Mouse (Mus musculus): ENCODE data around the gene Arhgdib. TPM values are rescaled to one million over a fixed set of nuclear protein-coding genes. Genes with fewer than 3 reads are reported as not detected.
"Not testable (repeated sequence)": the region's sequence is repeated elsewhere in the genome, so short reads cannot be mapped to it uniquely, and the experiment has no call there.

Gene Arhgdib
- polyA plus RNA-seq, 1 experiment from 2014 or later, result 57.9 TPM

DNA sequence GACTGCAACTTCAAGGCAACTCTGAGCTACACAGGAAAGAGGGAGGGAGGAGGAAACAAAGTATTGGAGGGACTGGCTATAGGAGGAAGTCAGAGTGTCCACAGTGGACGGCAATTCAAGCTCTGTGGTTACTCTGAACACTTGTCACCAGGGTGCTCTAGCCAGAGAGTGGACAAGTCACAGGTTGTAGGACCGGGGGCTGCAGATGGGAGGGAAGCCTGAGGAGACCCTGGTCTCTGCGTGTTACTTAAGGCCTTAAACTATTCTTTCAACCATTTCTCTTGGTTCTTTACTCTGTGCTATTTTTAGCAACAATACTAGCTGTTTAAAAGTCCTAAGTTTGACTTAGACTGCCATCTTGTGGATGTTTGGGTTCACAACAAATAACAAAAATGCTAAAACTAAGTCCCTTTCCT, 38.6 kb upstream of the Arhgdib start:
- DNase-seq (ENCODE audit: low spot score), result peak; percentile 75
- H3K4me2 ChIP-seq (ENCODE audit: low read length), result no peak overlapping the region
- no peaks in the 10 kb centered on the region for H3K9me3 ChIP-seq (ENCODE audit: control insufficient read depth, low read length)
- peak overlapping the region; percentile 24; the same call in 1 of the 2 replicates for H3K27ac ChIP-seq (ENCODE audit: low read depth)
- no peaks in the 10 kb centered on the region for H3K36me3 ChIP-seq (ENCODE audit: control insufficient read depth, insufficient read depth, low read length)
- no peaks in the 10 kb centered on the region for H3K27me3 ChIP-seq (replicated peaks; ENCODE audit: control insufficient read depth, insufficient read depth, low read length)
- ATAC-seq (replicated peaks; ENCODE audit: low FRiP score, low TSS enrichment, low read depth), result peak; percentile 74
- H3K9ac ChIP-seq (ENCODE audit: low read length), result no peak overlapping the region
- 0 out of 2 replicates have a peak, but pooled peaks cover 8% of the 10 kb centered on the region for H3K4me1 ChIP-seq (replicated peaks; ENCODE audit: control insufficient read depth, insufficient read depth, low read length)
- no peak overlapping the region for H3K4me3 ChIP-seq (ENCODE audit: low read depth, low read length)
- 31% methylated on average over 3 of the region's 3 CpGs for WGBS

DNA sequence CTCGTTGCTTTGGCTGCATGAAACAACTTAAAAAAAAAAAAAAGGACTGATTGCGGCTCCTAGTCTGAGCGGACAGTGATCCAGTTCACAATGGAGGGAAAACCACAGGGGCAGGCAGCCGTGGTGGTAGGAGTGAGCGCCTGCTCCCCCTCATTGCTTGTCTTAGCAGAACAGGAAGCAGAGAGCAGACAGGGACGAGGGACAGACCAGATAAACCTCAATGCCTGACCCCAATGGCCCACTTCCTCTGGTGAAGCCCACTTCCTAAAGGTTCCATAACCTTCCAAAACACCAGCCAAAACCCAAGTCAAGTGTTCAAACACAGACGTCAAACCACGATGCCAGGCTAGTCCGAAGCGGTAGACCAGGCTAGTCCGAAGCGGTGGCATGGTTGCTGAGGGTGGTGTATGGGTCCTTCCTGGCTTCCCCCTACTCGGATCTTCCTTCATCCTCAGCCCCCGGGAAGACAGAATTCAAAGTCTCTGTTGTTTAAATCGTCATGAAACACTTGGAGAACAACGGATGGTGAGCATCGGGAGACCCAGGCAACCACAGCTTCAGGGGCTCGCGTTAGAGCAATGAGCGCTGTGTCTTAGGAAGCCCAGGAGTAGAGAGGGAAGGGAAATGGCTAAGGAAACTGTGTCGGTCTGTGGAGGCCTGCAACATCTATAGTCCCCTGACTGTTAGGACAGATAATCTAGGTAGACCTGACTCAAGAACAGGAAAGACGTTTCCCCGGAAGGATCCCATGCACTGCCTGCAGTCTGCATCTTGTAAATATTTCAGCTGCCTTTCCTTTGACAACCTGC, 37.8 kb upstream of the Arhgdib start:
- Histone ChIP-seq H3K36me3 (ENCODE audit: control insufficient read depth, insufficient read depth, low read length) (no peaks in the 10 kb centered on the region), H3K4me2 (ENCODE audit: low read length) (no peak overlapping the region), H3K9me3 (ENCODE audit: control insufficient read depth, low read length) (no peaks in the 10 kb centered on the region), H3K27me3 (replicated peaks; ENCODE audit: control insufficient read depth, insufficient read depth, low read length) (no peaks in the 10 kb centered on the region), H3K4me1 (replicated peaks; ENCODE audit: control insufficient read depth, insufficient read depth, low read length) (0 out of 2 replicates have a peak, but pooled peaks cover 5% of the 10 kb centered on the region), H3K27ac (ENCODE audit: low read depth) (0 out of 2 replicates have a peak overlapping the region, but pooled peaks have one; percentile 24), H3K9ac (ENCODE audit: low read length) (no peak overlapping the region), H3K4me3 (ENCODE audit: low read depth, low read length) (no peak overlapping the region)
- 76% methylated on average over 23 of the region's 23 CpGs for WGBS
- ATAC-seq (replicated peaks; ENCODE audit: low FRiP score, low TSS enrichment, low read depth) (no peak), DNase-seq (ENCODE audit: low spot score) (no peak)

- not testable (repeated sequence) for H3K9me3 ChIP-seq (ENCODE audit: control insufficient read depth, low read length); H3K4me1 ChIP-seq (replicated peaks; ENCODE audit: control insufficient read depth, insufficient read depth, low read length); DNase-seq (ENCODE audit: low spot score); H3K36me3 ChIP-seq (ENCODE audit: control insufficient read depth, insufficient read depth, low read length); H3K27ac ChIP-seq (ENCODE audit: low read depth); H3K27me3 ChIP-seq (replicated peaks; ENCODE audit: control insufficient read depth, insufficient read depth, low read length); H3K4me3 ChIP-seq (ENCODE audit: low read depth, low read length); H3K4me2 ChIP-seq (ENCODE audit: low read length); H3K9ac ChIP-seq (ENCODE audit: low read length)
- WGBS, result 25% methylated on average over 4 of the region's 4 CpGs
- 0 out of 2 replicates have a peak, but pooled peaks have one; percentile 64 for ATAC-seq (replicated peaks; ENCODE audit: low FRiP score, low TSS enrichment, low read depth)
These were observed 27.2 kb upstream of the Arhgdib start for GRCm38 (mm10) chr6:136968877-136969276.

DNA sequence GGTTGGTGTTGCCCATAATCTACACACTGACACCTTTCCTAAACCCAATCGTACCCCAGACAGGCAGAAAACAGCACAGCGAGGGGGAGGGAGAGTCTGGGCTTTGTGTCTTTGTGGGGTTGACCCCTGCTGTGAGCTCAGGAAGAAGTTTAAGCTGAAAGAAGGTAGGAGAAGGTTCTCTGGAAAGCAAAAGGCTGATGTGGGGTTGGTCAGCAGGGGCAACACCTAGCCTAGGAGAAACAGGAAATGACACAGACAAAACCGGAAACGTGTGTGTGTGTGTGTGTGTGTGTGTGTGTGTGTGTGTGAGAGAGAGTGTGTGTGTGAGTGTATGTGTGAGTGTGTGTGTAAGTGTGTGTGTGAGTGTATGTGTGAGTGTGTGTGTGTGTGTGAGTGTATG, 25.8 kb upstream of the Arhgdib start:
- H3K36me3 ChIP-seq (ENCODE audit: control insufficient read depth, insufficient read depth, low read length), result no peaks in the 10 kb centered on the region
- no peak overlapping the region for H3K9ac ChIP-seq (ENCODE audit: low read length)
- DNase-seq (ENCODE audit: low spot score) (peak; percentile 47), ATAC-seq (replicated peaks; ENCODE audit: low FRiP score, low TSS enrichment, low read depth) (no peak)
- H3K9me3 ChIP-seq (ENCODE audit: control insufficient read depth, low read length), result no peaks in the 10 kb centered on the region
- H3K4me1 ChIP-seq (replicated peaks; ENCODE audit: control insufficient read depth, insufficient read depth, low read length), result peaks cover 4% of the 10 kb centered on the region; the same call in 1 of the 2 replicates
- 68% methylated on average over 4 of the region's 4 CpGs for WGBS
- no peak overlapping the region for H3K4me2 ChIP-seq (ENCODE audit: low read length)
- H3K27me3 ChIP-seq (replicated peaks; ENCODE audit: control insufficient read depth, insufficient read depth, low read length), result no peaks in the 10 kb centered on the region
- H3K4me3 ChIP-seq (ENCODE audit: low read depth, low read length), result no peak overlapping the region
- H3K27ac ChIP-seq (ENCODE audit: low read depth), result no peak overlapping the region

DNA sequence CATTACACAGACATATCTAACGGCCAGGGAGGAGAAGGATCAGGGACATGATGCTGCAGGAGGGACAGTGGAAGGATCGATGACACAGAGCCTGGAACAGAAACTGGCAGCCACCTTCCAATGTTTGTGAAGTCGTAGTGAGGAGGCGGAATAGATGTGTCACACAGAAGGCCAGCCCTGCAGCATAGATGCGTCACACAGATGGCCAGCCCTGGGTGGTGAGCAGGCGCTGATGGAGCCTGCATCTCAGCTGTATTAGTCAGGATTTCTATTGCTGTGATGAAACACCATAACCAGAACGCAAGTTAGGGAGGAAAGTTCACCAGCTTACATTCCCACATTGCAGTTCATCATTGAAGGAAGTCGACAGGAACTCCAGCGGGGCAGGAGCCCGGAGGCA, 24.2 kb upstream of the Arhgdib start:
- 64% methylated on average over 10 of the region's 10 CpGs for WGBS
- no peak for ATAC-seq (replicated peaks; ENCODE audit: low FRiP score, low TSS enrichment, low read depth)
- H3K36me3 ChIP-seq (ENCODE audit: control insufficient read depth, insufficient read depth, low read length), result no peaks in the 10 kb centered on the region
- H3K4me3 ChIP-seq (ENCODE audit: low read depth, low read length), result no peak overlapping the region
- no peak overlapping the region for H3K27ac ChIP-seq (ENCODE audit: low read depth)
- H3K4me1 ChIP-seq (replicated peaks; ENCODE audit: control insufficient read depth, insufficient read depth, low read length), result peaks cover 4% of the 10 kb centered on the region; the same call in 1 of the 2 replicates
- no peaks in the 10 kb centered on the region for H3K27me3 ChIP-seq (replicated peaks; ENCODE audit: control insufficient read depth, insufficient read depth, low read length)
- H3K9ac ChIP-seq (ENCODE audit: low read length), result no peak overlapping the region
- H3K4me2 ChIP-seq (ENCODE audit: low read length), result no peak overlapping the region
- no peaks in the 10 kb centered on the region for H3K9me3 ChIP-seq (ENCODE audit: control insufficient read depth, low read length)
- DNase-seq (ENCODE audit: low spot score), result peak; percentile 44

DNA sequence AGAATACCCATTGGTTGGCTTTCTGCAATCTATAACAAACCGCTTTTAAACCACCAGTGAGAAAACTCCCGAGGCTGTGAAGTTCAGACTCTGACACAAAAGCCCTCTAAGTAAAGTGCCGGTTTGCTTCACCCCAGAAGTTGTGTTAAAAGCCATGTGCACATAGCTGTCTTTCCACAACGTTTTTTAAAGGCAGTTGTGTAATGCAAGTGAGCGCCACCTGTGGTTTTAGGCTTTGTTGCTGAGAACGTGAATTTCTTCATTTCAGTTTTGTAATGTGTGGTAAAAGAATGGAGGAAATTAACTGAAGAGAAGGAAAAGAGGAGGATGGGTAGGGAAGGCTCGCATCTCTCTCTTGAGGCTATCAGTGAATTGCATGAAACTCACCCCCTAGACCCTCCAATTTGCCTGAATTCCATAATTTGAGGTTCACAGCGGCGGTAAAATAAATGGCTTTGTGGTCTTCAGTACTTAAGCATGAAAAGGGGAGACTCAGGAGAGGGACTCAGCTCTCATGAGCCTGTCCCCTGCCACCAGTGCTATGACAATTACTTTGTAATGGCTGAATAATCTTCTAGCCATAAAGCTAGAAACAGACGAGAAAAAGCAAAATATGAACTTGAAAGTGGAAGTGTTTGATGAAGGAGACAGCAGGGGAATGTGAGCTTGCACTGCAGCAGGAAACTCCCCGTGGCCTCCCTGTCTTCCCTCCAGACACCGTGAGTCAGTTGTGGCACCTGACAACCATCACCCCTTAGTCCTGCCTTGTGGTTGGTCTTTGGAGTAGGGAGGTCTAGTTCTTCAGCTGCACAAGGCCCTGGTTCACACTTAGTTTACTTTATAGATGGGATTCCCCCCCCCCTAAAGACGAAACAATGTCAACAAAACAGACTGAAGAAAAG, 23.2 kb upstream of the Arhgdib start:
- H3K4me2 ChIP-seq (ENCODE audit: low read length), result no peak overlapping the region
- H3K4me3 ChIP-seq (ENCODE audit: low read depth, low read length), result no peak overlapping the region
- DNase-seq (ENCODE audit: low spot score) (peak; percentile 43), ATAC-seq (replicated peaks; ENCODE audit: low FRiP score, low TSS enrichment, low read depth) (no peak)
- H3K4me1 ChIP-seq (replicated peaks; ENCODE audit: control insufficient read depth, insufficient read depth, low read length), result peaks cover 4% of the 10 kb centered on the region; the same call in 1 of the 2 replicates
- no peaks in the 10 kb centered on the region for H3K36me3 ChIP-seq (ENCODE audit: control insufficient read depth, insufficient read depth, low read length)
- H3K27me3 ChIP-seq (replicated peaks; ENCODE audit: control insufficient read depth, insufficient read depth, low read length), result no peaks in the 10 kb centered on the region
- H3K9ac ChIP-seq (ENCODE audit: low read length), result no peak overlapping the region
- H3K9me3 ChIP-seq (ENCODE audit: control insufficient read depth, low read length), result no peaks in the 10 kb centered on the region
- H3K27ac ChIP-seq (ENCODE audit: low read depth), result no peak overlapping the region
- WGBS, result 61% methylated on average over 13 of the region's 13 CpGs

DNA sequence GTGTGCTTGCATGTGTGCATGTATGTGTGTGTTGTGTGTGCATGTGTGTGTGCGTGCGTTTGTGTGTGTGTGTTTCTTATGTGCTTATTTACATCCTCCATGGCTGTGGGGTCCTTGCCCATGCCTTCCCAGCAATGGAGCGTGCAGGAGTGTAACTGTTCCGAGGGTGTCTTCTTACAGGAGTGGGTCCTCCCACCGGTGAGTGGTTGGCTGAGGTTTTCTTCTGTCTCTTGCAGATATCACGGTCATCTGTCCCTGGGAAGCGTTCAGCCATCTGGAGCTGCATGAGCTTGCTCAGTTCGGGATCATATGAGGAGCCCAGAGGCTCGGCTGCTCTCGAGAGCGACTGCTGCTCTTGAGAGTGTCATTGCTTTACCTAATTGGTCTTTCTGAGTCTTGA, 21.3 kb upstream of the Arhgdib start:
- no peak overlapping the region for H3K4me3 ChIP-seq (ENCODE audit: low read depth, low read length)
- whole genome bisulfite sequencing, result 77% methylated on average over 11 of the region's 11 CpGs
- H3K4me2 ChIP-seq (ENCODE audit: low read length), result no peak overlapping the region
- no peaks in the 10 kb centered on the region for H3K27me3 ChIP-seq (replicated peaks; ENCODE audit: control insufficient read depth, insufficient read depth, low read length)
- H3K9ac ChIP-seq (ENCODE audit: low read length), result no peak overlapping the region
- no peaks in the 10 kb centered on the region for H3K36me3 ChIP-seq (ENCODE audit: control insufficient read depth, insufficient read depth, low read length)
- 0 out of 2 replicates have a peak, but pooled peaks cover 7% of the 10 kb centered on the region for H3K4me1 ChIP-seq (replicated peaks; ENCODE audit: control insufficient read depth, insufficient read depth, low read length)
- DNase-seq (ENCODE audit: low spot score) (peak; percentile 47), ATAC-seq (replicated peaks; ENCODE audit: low FRiP score, low TSS enrichment, low read depth) (no peak)
- no peak overlapping the region for H3K27ac ChIP-seq (ENCODE audit: low read depth)
- H3K9me3 ChIP-seq (ENCODE audit: control insufficient read depth, low read length), result no peaks in the 10 kb centered on the region

DNA sequence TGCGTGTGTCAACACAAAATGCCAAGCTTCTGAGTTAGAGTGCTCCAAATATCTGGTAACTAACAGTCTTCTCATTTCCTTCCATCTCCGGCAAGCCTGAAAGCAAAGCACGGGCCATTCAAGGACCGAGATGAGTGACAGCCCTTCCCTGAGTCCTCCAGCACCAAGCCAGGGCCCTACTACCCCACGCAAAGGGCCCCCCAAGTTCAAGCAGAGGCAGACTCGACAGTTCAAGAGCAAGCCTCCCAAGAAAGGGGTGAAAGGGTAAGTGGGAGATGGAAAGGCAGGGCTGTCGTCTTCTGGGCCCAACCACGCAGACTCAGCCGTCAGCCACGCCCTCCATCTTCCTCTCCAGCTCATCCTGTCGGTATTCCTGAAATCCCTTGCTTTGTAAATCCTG, 17.4 kb upstream of the Arhgdib start:
- DNase-seq (ENCODE audit: low spot score) (no peak), ATAC-seq (replicated peaks; ENCODE audit: low FRiP score, low TSS enrichment, low read depth) (no peak)
- H3K27me3 ChIP-seq (replicated peaks; ENCODE audit: control insufficient read depth, insufficient read depth, low read length), result no peaks in the 10 kb centered on the region
- no peaks in the 10 kb centered on the region for H3K9me3 ChIP-seq (ENCODE audit: control insufficient read depth, low read length)
- H3K27ac ChIP-seq (ENCODE audit: low read depth), result no peak overlapping the region
- H3K4me2 ChIP-seq (ENCODE audit: low read length), result no peak overlapping the region
- H3K36me3 ChIP-seq (ENCODE audit: control insufficient read depth, insufficient read depth, low read length), result no peaks in the 10 kb centered on the region
- WGBS, result 62% methylated on average over 11 of the region's 11 CpGs
- H3K4me1 ChIP-seq (replicated peaks; ENCODE audit: control insufficient read depth, insufficient read depth, low read length), result 0 out of 2 replicates have a peak, but pooled peaks cover 3% of the 10 kb centered on the region
- no peak overlapping the region for H3K9ac ChIP-seq (ENCODE audit: low read length)
- H3K4me3 ChIP-seq (ENCODE audit: low read depth, low read length), result no peak overlapping the region
